Mouse (Mus musculus) CH12.LX (cell line): Measurements from ENCODE around the gene Vapb. TPM values are rescaled to one million over a fixed set of nuclear protein-coding genes. Genes with fewer than 3 reads are reported as not detected.

Source experiments
- DNase-seq: peaks from one replicate; pipeline ENCODE4 v3.0.0-alpha.2; 2013; ENCODE audit errors: extremely low read depth
- H3K27ac ChIP-seq: 2 replicates; pipeline ENCODE4 v1.5.1; 2012; ENCODE audit warnings: low read depth, mild to moderate bottlenecking, control low read depth, moderate library complexity; ENCODE audit not compliant: insufficient read depth
- H3K27me3 ChIP-seq: replicated peaks from 2 replicates; pipeline ENCODE3; 2012; ENCODE audit warnings: inconsistent platforms
- H3K36me3 ChIP-seq, 2 experiments: replicated peaks in 1 of 2; 2 replicates each; pipeline versions ENCODE3 to v1.6.1; 2012; ENCODE audit warnings: inconsistent platforms in 1 of 2, low read length in 1 of 2, mild to moderate bottlenecking in 1 of 2, mixed read lengths in 1 of 2, moderate library complexity in 1 of 2; ENCODE audit not compliant: control insufficient read depth in 1 of 2, insufficient read depth in 1 of 2
- H3K4me1 ChIP-seq, 2 experiments: 2 replicates each; pipeline ENCODE4 v1.6.1; 2012; ENCODE audit warnings: inconsistent platforms in 1 of 2, moderate library complexity in 1 of 2; ENCODE audit not compliant: insufficient read depth in 2 of 2, control insufficient read depth in 1 of 2
- H3K4me2 ChIP-seq: 2 replicates; pipeline ENCODE4 v1.6.1; 2012; ENCODE audit warnings: low read depth, mild to moderate bottlenecking, control low read depth; ENCODE audit not compliant: poor library complexity, insufficient read depth, severe bottlenecking
- H3K4me3 ChIP-seq, 3 experiments: fragments of 150-350 bp in 1 of 3; sonication (generic) in 1 of 3; replicated peaks in 1 of 3; 2 replicates each; pipeline versions ENCODE3 to v1.5.1; 2011 to 2012; ENCODE audit warnings: low read depth in 2 of 3, low read length in 2 of 3, mild to moderate bottlenecking in 2 of 3, moderate library complexity in 2 of 3, control low read depth in 1 of 3, improper control_type of control experiment in 1 of 3, inconsistent platforms in 1 of 3, mixed read lengths in 1 of 3; ENCODE audit not compliant: poor library complexity in 1 of 3
- H3K79me2 ChIP-seq: replicated peaks from 2 replicates; pipeline ENCODE4 v1.6.1; 2012; ENCODE audit warnings: mild to moderate bottlenecking, moderate library complexity; ENCODE audit not compliant: control insufficient read depth, poor library complexity, insufficient read depth, severe bottlenecking; ENCODE audit errors: extremely low read depth
- H3K9ac ChIP-seq: 2 replicates; pipeline ENCODE4 v1.6.1; 2012; ENCODE audit warnings: low read depth, mild to moderate bottlenecking, control low read depth, moderate library complexity; ENCODE audit not compliant: insufficient read depth
- H3K9me3 ChIP-seq: replicated peaks from 2 replicates; pipeline ENCODE3; 2012; ENCODE audit warnings: low read length, inconsistent platforms, mixed read lengths
- BHLHE40 ChIP-seq: IDR thresholded peaks from 2 replicates; pipeline ENCODE4 v1.6.1; 2011; ENCODE audit warnings: mild to moderate bottlenecking, low read depth, low read length, improper control_type of control experiment
- CHD1 ChIP-seq: IDR thresholded peaks from 2 replicates; pipeline ENCODE4 v1.6.1; 2012; ENCODE audit warnings: low read depth, low read length, improper control_type of control experiment, inconsistent platforms
- CHD2 ChIP-seq: IDR thresholded peaks from 2 replicates; pipeline ENCODE4 v1.6.1; 2011; ENCODE audit warnings: low read length, improper control_type of control experiment
- CTCF ChIP-seq, 2 experiments: IDR thresholded peaks in 1 of 2; conservative IDR thresholded peaks in 1 of 2; 2 replicates each; pipeline ENCODE4 v1.5.1; 2011 to 2012; ENCODE audit warnings: low read depth in 2 of 2, low read length in 2 of 2, improper control_type of control experiment in 1 of 2, inconsistent platforms in 1 of 2, mild to moderate bottlenecking in 1 of 2, moderate library complexity in 1 of 2
- E2F4 ChIP-seq: IDR thresholded peaks from 2 replicates; pipeline ENCODE4 v1.6.1; 2011; ENCODE audit warnings: low read depth, low read length, improper control_type of control experiment; ENCODE audit not compliant: insufficient replicate concordance
- EP300 ChIP-seq: IDR thresholded peaks from 2 replicates; pipeline ENCODE4 v1.6.1; 2011; ENCODE audit warnings: low read length, improper control_type of control experiment
- GABPA ChIP-seq: IDR thresholded peaks from 2 replicates; pipeline ENCODE4 v1.6.1; 2012; ENCODE audit warnings: low read depth, low read length, improper control_type of control experiment, inconsistent platforms; ENCODE audit not compliant: insufficient replicate concordance
- HCFC1 ChIP-seq: IDR thresholded peaks from 2 replicates; pipeline ENCODE4 v1.6.1; 2012; ENCODE audit warnings: low read depth, mild to moderate bottlenecking, inconsistent platforms, low read length, improper control_type of control experiment
- KAT2A ChIP-seq: IDR thresholded peaks from 2 replicates; pipeline ENCODE4 v1.6.1; 2012; ENCODE audit warnings: low read length, improper control_type of control experiment, inconsistent platforms; ENCODE audit not compliant: insufficient replicate concordance
- MAFK ChIP-seq: IDR thresholded peaks from 2 replicates; pipeline ENCODE4 v1.6.1; 2011; ENCODE audit warnings: low read length, improper control_type of control experiment; ENCODE audit not compliant: insufficient replicate concordance
- MAX ChIP-seq: IDR thresholded peaks from 2 replicates; pipeline ENCODE4 v1.6.1; 2011; ENCODE audit warnings: low read length, improper control_type of control experiment
- MEF2A ChIP-seq: IDR thresholded peaks from 2 replicates; pipeline ENCODE4 v1.6.1; 2014; ENCODE audit warnings: low read depth, mild to moderate bottlenecking, inconsistent platforms, low read length, improper control_type of control experiment, borderline replicate concordance
- MYC ChIP-seq: IDR thresholded peaks from 2 replicates; pipeline ENCODE4 v1.6.1; 2011; ENCODE audit warnings: low read depth, mild to moderate bottlenecking, improper control_type of control experiment, low read length
- NELFE ChIP-seq: IDR thresholded peaks from 2 replicates; pipeline ENCODE4 v1.6.1; 2011; ENCODE audit warnings: low read depth, low read length, improper control_type of control experiment
- NRF1 ChIP-seq: IDR thresholded peaks from 2 replicates; pipeline ENCODE4 v1.6.1; 2014; ENCODE audit warnings: low read depth, mild to moderate bottlenecking, inconsistent platforms, low read length, improper control_type of control experiment, moderate library complexity
- POLR2A ChIP-seq: IDR thresholded peaks from 2 replicates; pipeline ENCODE4 v1.6.1; 2011; ENCODE audit warnings: low read depth, mild to moderate bottlenecking, improper control_type of control experiment, low read length
- RAD21 ChIP-seq: IDR thresholded peaks from 2 replicates; pipeline ENCODE4 v1.6.1; 2011; ENCODE audit warnings: low read depth, mild to moderate bottlenecking, low read length, improper control_type of control experiment, moderate library complexity
- RCOR1 ChIP-seq: conservative IDR thresholded peaks from 2 replicates; pipeline ENCODE4 v1.6.1; 2012; ENCODE audit warnings: low read depth, mild to moderate bottlenecking, inconsistent platforms, low read length, improper control_type of control experiment
- TBP ChIP-seq: conservative IDR thresholded peaks from 2 replicates; pipeline ENCODE4 v1.6.1; 2011; ENCODE audit warnings: low read depth, low read length, improper control_type of control experiment
- USF1 ChIP-seq: IDR thresholded peaks from 2 replicates; pipeline ENCODE4 v1.6.1; 2014; ENCODE audit warnings: low read depth, mild to moderate bottlenecking, inconsistent platforms, low read length, improper control_type of control experiment
- ZC3H11A ChIP-seq: IDR thresholded peaks from 2 replicates; pipeline ENCODE4 v1.6.1; 2012; ENCODE audit warnings: low read depth, mild to moderate bottlenecking, inconsistent platforms, low read length, improper control_type of control experiment
- ZNF384 ChIP-seq: IDR thresholded peaks from 2 replicates; pipeline ENCODE4 v1.6.1; 2012; ENCODE audit warnings: low read depth, low read length, improper control_type of control experiment, inconsistent platforms
- dilution Hi-C: fragments of 300-500 bp; cut with MboI; formaldehyde crosslinking; loops from 2 replicates; pipeline ENCODE4 v1.14.3; 2020; ENCODE audit warnings: low sequenced_read_pairs; ENCODE audit not compliant: extremely low pct_unique_long_range_greater_than_20kb, extremely low pct_ligation_motif_present
- in situ Hi-C: fragments of 300-500 bp; cut with MboI; formaldehyde crosslinking; loops from 3 replicates; pipeline ENCODE4 v1.14.3; 2019; ENCODE audit warnings: low sequenced_read_pairs, low pct_ligation_motif_present, low pct_unique_long_range_greater_than_20kb, mixed read lengths
- polyA plus RNA-seq: library from polyadenylated mRNA; unstranded; fragments of >175 nt; gene quantifications from 2 replicates; pipeline ENCODE4 v1.2.1, GENCODE M21; 2012; ENCODE audit warnings: low read depth; ENCODE audit not compliant: insufficient read length
- total RNA-seq, 2 experiments: library from RNA; depleted of rRNA; stranded (reverse); fragments of 300-350 nt in 1 of 2; fragments of >200 nt in 1 of 2; gene quantifications; 2 replicates each; pipeline ENCODE4 v1.2.3; 2012 to 2014

The Vapb gene
- total and polyA plus RNA-seq, 3 experiments: 20.9 to 46.4 (median 44.7) TPM

DNA sequence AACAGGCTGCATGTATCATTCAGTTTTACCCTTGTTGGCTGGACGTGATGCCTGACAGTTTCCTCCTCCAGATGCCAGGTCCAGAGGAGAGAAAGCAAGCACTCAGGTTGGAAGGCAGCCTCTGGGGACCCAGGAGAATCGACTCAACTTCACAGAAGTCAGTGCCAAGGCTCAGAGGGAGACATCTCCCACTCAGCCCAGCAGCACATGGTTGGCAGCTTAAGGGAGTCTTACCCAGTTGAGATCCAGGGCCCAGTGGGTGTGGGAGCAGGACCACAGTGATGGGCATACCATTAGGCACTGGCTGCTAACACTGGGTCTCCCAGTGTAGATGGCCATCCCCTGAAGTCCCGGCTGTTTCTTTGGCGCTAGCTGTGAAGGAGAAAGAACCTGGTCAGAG is 64.9 kb downstream of the Vapb start:
- H3K9me3 ChIP-seq: no peaks in the 10 kb centered on the region
- no peaks in the 10 kb centered on the region for H3K79me2 ChIP-seq
- H3K36me3 ChIP-seq: no peaks in the 10 kb centered on the region
- no peak for DNase-seq
- dilution Hi-C loops: no loop called here
- in situ Hi-C loops: loop anchor here (25.0 kb wide), 1 partner anchor 310 kb away; the partner anchor contains the start of gene Npepl1
- no peak overlapping the region for H3K27ac ChIP-seq
- H3K4me1 ChIP-seq: no peaks in the 10 kb centered on the region
- TF ChIP-seq TBP: no peak
- no peak for TF ChIP-seq HCFC1
- no peak for TF ChIP-seq NELFE
- TF ChIP-seq CTCF (conservative IDR thresholded peaks at IDR 0.05 in 1 of 2, IDR thresholded peaks at IDR 0.05 in 1 of 2; ENCODE audit: low read depth in 2 of 2, low read length in 2 of 2): no peak
- no peak for TF ChIP-seq MAX
- no peak for TF ChIP-seq CHD1
- no peak for TF ChIP-seq RAD21
- no peak for TF ChIP-seq USF1
- no peak for TF ChIP-seq MYC
- no peak overlapping the region for H3K4me3 ChIP-seq
- H3K9ac ChIP-seq: no peak overlapping the region
- peaks cover 47% of the 10 kb centered on the region for H3K27me3 ChIP-seq
- H3K4me2 ChIP-seq: no peak overlapping the region

DNA sequence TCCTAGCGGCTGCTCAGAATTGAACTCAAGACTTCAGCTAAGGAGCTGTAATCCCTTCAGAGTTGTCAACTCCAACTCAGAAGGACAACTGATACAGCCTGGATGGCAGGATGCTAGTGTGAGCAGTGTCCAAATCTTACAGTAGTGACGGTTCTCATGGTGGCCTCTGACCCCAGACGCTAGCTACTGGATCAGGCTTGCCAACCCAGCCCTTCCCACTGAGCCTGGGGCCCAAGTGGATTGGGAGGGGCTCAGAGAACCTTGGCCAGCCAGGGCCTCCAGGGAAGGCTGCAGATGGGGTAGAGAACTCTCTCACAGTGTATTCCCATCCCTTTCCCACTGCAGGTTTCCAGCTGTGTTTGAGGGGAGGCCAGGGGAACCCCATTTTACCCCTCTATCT is 65.6 kb downstream of the Vapb start:
- DNase-seq: no peak
- TF ChIP-seq EP300 (no peak), GABPA (no peak), NELFE (no peak), NRF1 (no peak), BHLHE40 (no peak), MAX (no peak), POLR2A (no peak), ZNF384 (no peak), HCFC1 (no peak), ZC3H11A (no peak), CHD2 (no peak), E2F4 (no peak), CHD1 (no peak), MAFK (no peak), TBP (no peak), MEF2A (no peak), RCOR1 (no peak), KAT2A (no peak)
- no peaks in the 10 kb centered on the region for H3K79me2 ChIP-seq
- H3K4me3 ChIP-seq: no peak overlapping the region
- H3K27ac ChIP-seq: no peak overlapping the region
- no peaks in the 10 kb centered on the region for H3K9me3 ChIP-seq
- H3K27me3 ChIP-seq: peaks cover 53% of the 10 kb centered on the region
- dilution Hi-C loops (no loop called here), in situ Hi-C loops (loop anchor here (25.0 kb wide), 1 partner anchor 309 kb away; the partner anchor contains the start of gene Npepl1)
- no peaks in the 10 kb centered on the region for H3K4me1 ChIP-seq
- no peaks in the 10 kb centered on the region for H3K36me3 ChIP-seq
- H3K9ac ChIP-seq: no peak overlapping the region
- H3K4me2 ChIP-seq: no peak overlapping the region
